Mouse (Mus musculus): ENCODE results near the gene Was. TPM values are rescaled to one million over a fixed set of nuclear protein-coding genes. Genes with fewer than 3 reads are reported as not detected.
"Not testable (repeated sequence)": the region's sequence is repeated elsewhere in the genome, so short reads cannot be mapped to it uniquely, and the experiment has no call there.

Gene Was
- polyA plus RNA-seq, 1 experiment from 2014 or later = 0.24 TPM

GRCm38 (mm10) chrX:8099435-8099834 is 9.1 kb upstream of the Was start:
- no peaks in the 10 kb centered on the region for H3K36me3 ChIP-seq
- no peak for DNase-seq (ENCODE audit: low spot score)
- H3K9me3 ChIP-seq = no peaks in the 10 kb centered on the region; the same call in 1 of the 2 replicates
- peaks cover 8% of the 10 kb centered on the region for H3K4me1 ChIP-seq (replicated peaks)
- no peaks in the 10 kb centered on the region for H3K27me3 ChIP-seq (ENCODE audit: insufficient read depth, poor library complexity, severe bottlenecking)
- H3K4me3 ChIP-seq = no peak overlapping the region
- WGBS = 71% methylated on average over 4 of the region's 4 CpGs
- no peak overlapping the region for H3K27ac ChIP-seq

- H3K27ac ChIP-seq = peak overlapping the region; percentile 83
- WGBS = 20% methylated on average over 19 of the region's 19 CpGs
These were observed 6.5 kb upstream of the Was start for GRCm38 (mm10) chrX:8096787-8097242.

GRCm38 (mm10) chrX:8096068-8096786 is 5.9 kb upstream of the Was start:
- not testable (repeated sequence) for H3K9me3 ChIP-seq; H3K27me3 ChIP-seq (ENCODE audit: insufficient read depth, poor library complexity, severe bottlenecking); DNase-seq (ENCODE audit: low spot score); H3K4me1 ChIP-seq (replicated peaks); H3K36me3 ChIP-seq
- 26% methylated on average over 35 of the region's 48 CpGs for WGBS
- H3K4me3 ChIP-seq = peak overlapping the region; percentile 46
- H3K27ac ChIP-seq = peak overlapping the region; percentile 83

More at GRCm38 (mm10) chrX:8096787-8097242, 6.5 kb upstream of the Was start:
- Histone ChIP-seq H3K4me3 (peak overlapping the region; percentile 46), H3K27me3 (ENCODE audit: insufficient read depth, poor library complexity, severe bottlenecking) (no peaks in the 10 kb centered on the region), H3K9me3 (no peaks in the 10 kb centered on the region; the same call in 1 of the 2 replicates), H3K4me1 (replicated peaks) (peaks cover 8% of the 10 kb centered on the region), H3K36me3 (no peaks in the 10 kb centered on the region)
- DNase-seq (ENCODE audit: low spot score) = peak; percentile 93

GRCm38 (mm10) chrX:8095546-8095945 is 5.2 kb upstream of the Was start:
- no peaks in the 10 kb centered on the region; the same call in 1 of the 2 replicates for H3K9me3 ChIP-seq
- no peaks in the 10 kb centered on the region for H3K27me3 ChIP-seq (ENCODE audit: insufficient read depth, poor library complexity, severe bottlenecking)
- peaks cover 4% of the 10 kb centered on the region for H3K4me1 ChIP-seq (replicated peaks)
- H3K27ac ChIP-seq = no peak overlapping the region
- DNase-seq (ENCODE audit: low spot score) = no peak
- no peaks in the 10 kb centered on the region for H3K36me3 ChIP-seq
- 83% methylated on average over 10 of the region's 10 CpGs for WGBS
- peak overlapping the region; percentile 39; the same call in 1 of the 2 replicates for H3K4me3 ChIP-seq

GRCm38 (mm10) chrX:8090954-8091347 is 653 bp upstream of the Was start:
- H3K36me3 ChIP-seq; H3K4me3 ChIP-seq; H3K9me3 ChIP-seq; H3K4me1 ChIP-seq (replicated peaks); H3K27me3 ChIP-seq (ENCODE audit: insufficient read depth, poor library complexity, severe bottlenecking); H3K27ac ChIP-seq; DNase-seq (ENCODE audit: low spot score): not testable (repeated sequence)
- WGBS = 81% methylated on average over 5 of the region's 5 CpGs

GRCm38 (mm10) chrX:8089746-8090145 is 552 bp downstream of the Was start:
- Histone ChIP-seq H3K27ac (no peak overlapping the region), H3K4me1 (replicated peaks) (no peaks in the 10 kb centered on the region), H3K27me3 (ENCODE audit: insufficient read depth, poor library complexity, severe bottlenecking) (no peaks in the 10 kb centered on the region), H3K4me3 (no peak overlapping the region), H3K9me3 (peaks cover 10% of the 10 kb centered on the region; the same call in 1 of the 2 replicates), H3K36me3 (no peaks in the 10 kb centered on the region)
- no peak for DNase-seq (ENCODE audit: low spot score)
- WGBS = 93% methylated on average over 3 of the region's 3 CpGs

GRCm38 (mm10) chrX:8085611-8086010 is 4.7 kb downstream of the Was start:
- 85% methylated on average over 7 of the region's 8 CpGs for WGBS
- Histone ChIP-seq H3K27me3 (ENCODE audit: insufficient read depth, poor library complexity, severe bottlenecking) (no peaks in the 10 kb centered on the region), H3K9me3 (peaks cover 10% of the 10 kb centered on the region; the same call in 1 of the 2 replicates), H3K4me1 (replicated peaks) (no peaks in the 10 kb centered on the region), H3K36me3 (no peaks in the 10 kb centered on the region), H3K27ac (no peak overlapping the region), H3K4me3 (no peak overlapping the region)
- DNase-seq (ENCODE audit: low spot score) = no peak

GRCm38 (mm10) chrX:8084771-8085259 is 5.5 kb downstream of the Was start:
- Histone ChIP-seq H3K27me3 (ENCODE audit: insufficient read depth, poor library complexity, severe bottlenecking) (no peaks in the 10 kb centered on the region), H3K27ac (no peak overlapping the region), H3K9me3 (peaks cover 6% of the 10 kb centered on the region; the same call in 1 of the 2 replicates), H3K4me3 (no peak overlapping the region), H3K36me3 (no peaks in the 10 kb centered on the region), H3K4me1 (replicated peaks) (no peaks in the 10 kb centered on the region)
- DNase-seq (ENCODE audit: low spot score) = no peak
- WGBS = 91% methylated on average over 6 of the region's 6 CpGs

- Histone ChIP-seq H3K9me3 (peaks cover 3% of the 10 kb centered on the region; the same call in 1 of the 2 replicates), H3K27ac (peak overlapping the region; percentile 79), H3K4me3 (peak overlapping the region; percentile 63), H3K4me1 (replicated peaks) (peaks cover 4% of the 10 kb centered on the region; the same call in 1 of the 2 replicates), H3K36me3 (peaks cover 25% of the 10 kb centered on the region), H3K27me3 (ENCODE audit: insufficient read depth, poor library complexity, severe bottlenecking) (no peaks in the 10 kb centered on the region)
- DNase-seq (ENCODE audit: low spot score) = no peak
- WGBS = 41% methylated on average over 3 of the region's 3 CpGs
These were observed 15.2 kb downstream of the Was start for GRCm38 (mm10) chrX:8075104-8075503.

GRCm38 (mm10) chrX:8074430-8075014 is 15.8 kb downstream of the Was start, which contains the start of gene Suv39h1:
TSS of gene Suv39h1 (minus strand) at chrX:8074760.
- Histone ChIP-seq H3K36me3 (peaks cover 30% of the 10 kb centered on the region), H3K4me1 (replicated peaks) (peaks cover 4% of the 10 kb centered on the region; the same call in 1 of the 2 replicates), H3K27ac (peak within 1 kb of the TSS; percentile 93), H3K4me3 (peak within 1 kb of the TSS; percentile 63), H3K27me3 (ENCODE audit: insufficient read depth, poor library complexity, severe bottlenecking) (no peaks in the 10 kb centered on the region), H3K9me3 (peaks cover 3% of the 10 kb centered on the region; the same call in 1 of the 2 replicates)
- DNase-seq (ENCODE audit: low spot score) = peak; percentile 91
- whole genome bisulfite sequencing = 23% methylated on average over 46 of the region's 46 CpGs

- H3K27me3 ChIP-seq (ENCODE audit: insufficient read depth, poor library complexity, severe bottlenecking) = no peaks in the 10 kb centered on the region
- H3K27ac ChIP-seq = peak overlapping the region; percentile 93
- peak overlapping the region; percentile 63 for H3K4me3 ChIP-seq
- peaks cover 36% of the 10 kb centered on the region for H3K36me3 ChIP-seq
- H3K4me1 ChIP-seq (replicated peaks) = peaks cover 4% of the 10 kb centered on the region; the same call in 1 of the 2 replicates
- DNase-seq (ENCODE audit: low spot score) = peak; percentile 45
- WGBS = 22% methylated on average over 59 of the region's 64 CpGs
- peaks cover 3% of the 10 kb centered on the region; the same call in 1 of the 2 replicates for H3K9me3 ChIP-seq
These were observed 16.3 kb downstream of the Was start for GRCm38 (mm10) chrX:8073881-8074429.

- Histone ChIP-seq H3K4me3 (no peak overlapping the region), H3K4me1 (replicated peaks) (peaks cover 4% of the 10 kb centered on the region; the same call in 1 of the 2 replicates), H3K9me3 (peaks cover 3% of the 10 kb centered on the region; the same call in 1 of the 2 replicates), H3K36me3 (peaks cover 83% of the 10 kb centered on the region), H3K27ac (no peak overlapping the region), H3K27me3 (ENCODE audit: insufficient read depth, poor library complexity, severe bottlenecking) (no peaks in the 10 kb centered on the region)
- 89% methylated on average over 1 of the region's 1 CpGs for WGBS
- DNase-seq (ENCODE audit: low spot score) = no peak
These were observed 21.1 kb downstream of the Was start for GRCm38 (mm10) chrX:8069166-8069565.
